Mouse (Mus musculus) kidney, adult 2 months (tissue): Measurements from ENCODE around the gene Magi1. TPM values are rescaled to one million over a fixed set of nuclear protein-coding genes. Genes with fewer than 3 reads are reported as not detected.

Experiments
- DNase-seq: peaks from one replicate; pipeline ENCODE4 v3.0.0; 2021
- H3K27ac ChIP-seq: fragments of 200-500 bp; 2 replicates; pipeline ENCODE4 v1.5.1; 2012; ENCODE audit warnings: low read depth, low read length, control low read depth, inconsistent platforms; ENCODE audit not compliant: insufficient read depth
- H3K27me3 ChIP-seq: fragments of 200-500 bp; replicated peaks from 2 replicates; pipeline ENCODE4 v1.6.1; 2012; ENCODE audit warnings: mild to moderate bottlenecking, moderate library complexity, low read length, inconsistent platforms; ENCODE audit not compliant: control insufficient read depth, insufficient read depth
- H3K36me3 ChIP-seq: fragments of 200-500 bp; 2 replicates; pipeline ENCODE4 v1.6.1; 2012; ENCODE audit warnings: mild to moderate bottlenecking, moderate library complexity, low read length, inconsistent platforms; ENCODE audit not compliant: control insufficient read depth, insufficient read depth
- H3K4me1 ChIP-seq: fragments of 200-500 bp; 2 replicates; pipeline ENCODE4 v1.6.1; 2011; ENCODE audit warnings: low read length; ENCODE audit not compliant: control insufficient read depth, insufficient read depth
- H3K4me3 ChIP-seq: fragments of 200-500 bp; 2 replicates; pipeline ENCODE4 v1.5.1; 2011; ENCODE audit warnings: mild to moderate bottlenecking, low read depth, low read length, control low read depth; ENCODE audit not compliant: insufficient read depth
- CTCF ChIP-seq: fragments of 200-500 bp; conservative IDR thresholded peaks from 2 replicates; pipeline ENCODE4 v1.5.1; 2011; ENCODE audit warnings: low read depth, mild to moderate bottlenecking, control low read depth, low read length, moderate library complexity, mixed read lengths; ENCODE audit not compliant: insufficient read depth, insufficient read length
- POLR2A ChIP-seq: fragments of 200-500 bp; IDR thresholded peaks from one replicate; pipeline ENCODE4 v1.6.1; 2011; ENCODE audit warnings: low read depth, low read length, control low read depth
- WGBS: fragments of 180-500 bp; shearing (Covaris S2); methylation state at CpG from one replicate; pipeline ENCODE4 v1.1.7; 2018; 5-methylcytosine and 5-hydroxymethylcytosine counted together
- polyA plus RNA-seq: library from polyadenylated mRNA; depleted of rRNA; stranded (reverse); fragments of >200 nt; gene quantifications from 2 replicates; pipeline ENCODE4 v1.2.3, GENCODE M21; 2012

The Magi1 gene
- polyA plus RNA-seq, 1 experiment, result 6.1 TPM

GRCm38 (mm10) chr6:93716686-93717625 lies 566.8 kb downstream of the Magi1 start:
- no peak overlapping the region for H3K27ac ChIP-seq
- no peaks in the 10 kb centered on the region for H3K36me3 ChIP-seq
- H3K27me3 ChIP-seq, result no peaks in the 10 kb centered on the region
- 19% methylated on average over 24 of the region's 24 CpGs for WGBS
- DNase-seq, result no peak
- no peaks in the 10 kb centered on the region for H3K4me1 ChIP-seq
- no peak for TF ChIP-seq POLR2A
- TF ChIP-seq CTCF, result no peak
- no peak overlapping the region for H3K4me3 ChIP-seq

DNA sequence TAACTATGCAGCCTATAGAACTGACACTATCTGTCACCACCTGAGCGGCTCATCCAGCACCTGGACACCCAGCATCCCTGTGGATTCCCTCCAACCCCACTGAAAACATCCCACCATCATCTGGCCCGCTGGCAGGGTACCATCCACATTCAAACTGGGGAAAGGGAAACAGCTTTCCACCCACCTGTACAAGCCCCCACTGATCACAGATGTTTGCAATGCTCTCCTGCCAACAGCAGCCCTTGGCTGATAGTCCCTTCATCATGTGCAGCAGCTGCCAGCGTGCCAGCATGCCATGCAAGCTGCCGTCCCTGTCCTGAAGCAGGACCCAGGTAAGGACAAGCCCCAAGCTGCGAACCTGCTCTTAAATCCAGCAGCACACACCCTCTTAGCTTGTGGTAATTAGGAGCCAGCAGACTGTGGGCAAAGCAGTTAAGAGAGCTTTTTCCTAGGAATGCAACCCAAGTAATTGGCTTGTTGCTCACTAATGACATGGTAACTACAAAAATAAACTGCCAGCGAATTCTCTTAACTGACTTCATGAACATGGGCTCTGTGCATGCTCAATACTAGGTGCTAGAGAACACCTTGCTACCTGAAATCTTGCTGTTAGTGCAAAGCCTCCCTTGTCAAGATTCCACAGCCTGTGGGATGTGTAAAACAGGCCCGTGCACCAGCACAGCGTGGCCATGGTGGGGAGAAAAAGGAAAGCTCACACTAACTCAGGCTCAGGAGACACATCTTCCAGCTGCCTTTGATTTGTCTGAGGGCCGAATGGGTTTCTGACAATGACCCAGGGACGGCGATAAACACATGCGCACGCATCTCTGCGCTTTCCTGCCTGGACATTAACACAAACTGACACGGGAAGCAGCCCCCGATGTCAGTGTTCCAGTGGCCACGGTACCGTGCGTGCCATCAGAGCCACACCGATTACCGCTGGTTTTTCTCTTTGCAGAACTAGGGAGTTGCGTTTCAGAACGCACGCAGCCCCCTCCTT lies 568.2 kb downstream of the Magi1 start:
- Histone ChIP-seq H3K4me3 (no peak overlapping the region), H3K27ac (no peak overlapping the region), H3K4me1 (no peaks in the 10 kb centered on the region), H3K27me3 (no peaks in the 10 kb centered on the region), H3K36me3 (no peaks in the 10 kb centered on the region)
- TF ChIP-seq POLR2A (no peak), CTCF (no peak)
- no peak for DNase-seq
- 44% methylated on average over 24 of the region's 24 CpGs for WGBS

DNA sequence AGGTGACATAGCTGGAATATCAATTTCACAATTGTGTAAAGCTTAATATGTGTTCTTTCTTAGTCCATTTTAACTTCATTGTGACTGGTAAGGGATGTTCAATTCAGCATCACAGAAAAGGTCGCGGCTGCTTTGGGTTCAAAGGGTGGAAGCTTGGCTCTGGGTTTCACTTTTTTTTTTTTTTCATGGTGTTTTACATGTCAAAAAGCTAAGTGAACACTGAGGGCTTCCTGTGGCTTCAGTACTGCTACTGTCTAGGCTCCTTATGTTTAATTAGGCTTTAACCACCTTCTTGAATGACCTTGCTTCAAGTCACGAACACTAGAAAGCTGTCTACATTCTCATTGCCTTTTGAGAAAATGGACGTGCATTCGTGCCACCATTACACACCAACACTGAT lies 579.4 kb downstream of the Magi1 start:
- DNase-seq, result no peak
- WGBS, result 86% methylated on average over 5 of the region's 5 CpGs
- no peaks in the 10 kb centered on the region for H3K4me1 ChIP-seq
- H3K4me3 ChIP-seq, result no peak overlapping the region
- TF ChIP-seq CTCF (no peak), POLR2A (no peak)
- H3K36me3 ChIP-seq, result no peaks in the 10 kb centered on the region
- no peaks in the 10 kb centered on the region for H3K27me3 ChIP-seq
- H3K27ac ChIP-seq, result no peak overlapping the region

- Histone ChIP-seq H3K36me3 (no peaks in the 10 kb centered on the region), H3K4me1 (no peaks in the 10 kb centered on the region), H3K4me3 (no peak overlapping the region), H3K27me3 (no peaks in the 10 kb centered on the region), H3K27ac (no peak overlapping the region)
- 82% methylated on average over 13 of the region's 13 CpGs for whole genome bisulfite sequencing
- TF ChIP-seq CTCF (no peak), POLR2A (no peak)
- DNase-seq, result no peak
These were observed 584.3 kb downstream of the Magi1 start for GRCm38 (mm10) chr6:93699436-93699835.

- no peak overlapping the region for H3K27ac ChIP-seq
- H3K4me1 ChIP-seq, result no peaks in the 10 kb centered on the region
- DNase-seq, result no peak
- no peak overlapping the region for H3K4me3 ChIP-seq
- H3K36me3 ChIP-seq, result no peaks in the 10 kb centered on the region
- H3K27me3 ChIP-seq, result no peaks in the 10 kb centered on the region
- no peak for TF ChIP-seq POLR2A
- 66% methylated on average over 5 of the region's 5 CpGs for WGBS
These were observed 585.8 kb downstream of the Magi1 start for GRCm38 (mm10) chr6:93697956-93698355.

GRCm38 (mm10) chr6:93678766-93679165 lies 605.0 kb downstream of the Magi1 start:
- peaks cover 1% of the 10 kb centered on the region; the same call in 1 of the 2 replicates for H3K36me3 ChIP-seq
- 79% methylated on average over 17 of the region's 17 CpGs for WGBS
- TF ChIP-seq POLR2A, result no peak
- no peak for TF ChIP-seq CTCF
- no peak overlapping the region for H3K27ac ChIP-seq
- H3K27me3 ChIP-seq, result no peaks in the 10 kb centered on the region
- DNase-seq, result no peak
- no peak overlapping the region for H3K4me3 ChIP-seq
- no peaks in the 10 kb centered on the region for H3K4me1 ChIP-seq

DNA sequence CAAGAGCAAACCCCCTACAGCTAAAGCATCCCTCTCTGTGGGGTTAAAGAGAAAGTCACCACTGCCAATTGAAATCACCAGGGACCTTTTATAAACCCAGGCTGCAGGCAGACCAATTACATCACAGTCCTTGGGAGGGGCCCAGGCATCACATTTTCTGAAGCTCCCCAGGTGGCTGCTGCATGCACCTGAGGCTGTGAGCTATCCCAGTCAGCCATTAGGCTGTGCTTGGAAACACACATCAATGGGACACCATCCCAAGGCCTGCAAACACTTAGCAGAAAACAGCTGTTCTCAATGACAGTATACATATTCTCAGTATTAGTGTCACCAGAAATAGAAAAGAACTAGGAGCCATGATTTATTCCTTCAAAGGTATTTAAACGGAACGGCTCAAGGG lies 617.0 kb downstream of the Magi1 start:
- H3K27ac ChIP-seq, result no peak overlapping the region
- no peaks in the 10 kb centered on the region for H3K36me3 ChIP-seq
- no peak for TF ChIP-seq CTCF
- no peak for TF ChIP-seq POLR2A
- H3K4me1 ChIP-seq, result no peaks in the 10 kb centered on the region
- no peak overlapping the region for H3K4me3 ChIP-seq
- no peaks in the 10 kb centered on the region for H3K27me3 ChIP-seq
- DNase-seq, result no peak
- 62% methylated on average over 2 of the region's 2 CpGs for whole genome bisulfite sequencing
